Mouse (Mus musculus) myocyte (in vitro differentiated cells): ENCODE measurements at regions not wholly inside any gene's neighbourhood (a gene's known extent, or its start where the extent isn't known, plus 50 kb on each side); places are given as distances from the start of the nearest gene placed in this dataset.

ENCODE experiments used
- H3K27me3 ChIP-seq: one replicate; pipeline ENCODE4 v1.6.1; 2011; ENCODE audit not compliant: control insufficient read depth, insufficient read depth, insufficient read length
- H3K36me3 ChIP-seq: one replicate; pipeline ENCODE4 v1.6.1; 2011; ENCODE audit not compliant: control insufficient read depth, insufficient read depth
- H3K4me2 ChIP-seq: one replicate; pipeline ENCODE4 v1.6.1; 2011; ENCODE audit warnings: low read depth, control low read depth
- H3K4me3 ChIP-seq: one replicate; pipeline ENCODE4 v1.5.1; 2011; ENCODE audit warnings: mild to moderate bottlenecking, control low read depth, moderate library complexity
- H3K79me2 ChIP-seq: one replicate; pipeline ENCODE4 v1.6.1; 2011; ENCODE audit not compliant: control insufficient read depth, insufficient read depth
- H3ac ChIP-seq: one replicate; pipeline ENCODE4 v1.6.1; 2011; ENCODE audit not compliant: control insufficient read depth, insufficient read length
- CEBPB ChIP-seq: IDR thresholded peaks from 2 replicates; pipeline ENCODE4 v1.6.1; 2011; ENCODE audit warnings: mild to moderate bottlenecking, moderate library complexity; ENCODE audit not compliant: poor library complexity, insufficient read depth, severe bottlenecking
- E2F4 ChIP-seq: IDR thresholded peaks from one replicate; pipeline ENCODE4 v1.6.1; 2011; ENCODE audit warnings: mild to moderate bottlenecking, control low read depth, moderate library complexity; ENCODE audit not compliant: insufficient read depth
- MAX ChIP-seq: IDR thresholded peaks from one replicate; pipeline ENCODE4 v1.6.1; 2011; ENCODE audit warnings: low read depth, mild to moderate bottlenecking, control low read depth
- MYOD1 ChIP-seq, 3 experiments: IDR thresholded peaks; one replicate each; pipeline ENCODE4 v1.6.1; 2011; ENCODE audit warnings: control low read depth in 2 of 3, low read depth in 2 of 3, mild to moderate bottlenecking in 2 of 3, moderate library complexity in 1 of 3; ENCODE audit not compliant: insufficient read length in 2 of 3, control insufficient read depth in 1 of 3
- MYOG ChIP-seq, 3 experiments: IDR thresholded peaks; one replicate each; pipeline ENCODE4 v1.6.1; 2011; ENCODE audit warnings: control low read depth in 2 of 3, low read depth in 2 of 3, mild to moderate bottlenecking in 2 of 3; ENCODE audit not compliant: insufficient read length in 2 of 3, control insufficient read depth in 1 of 3, insufficient read depth in 1 of 3
- POLR2A ChIP-seq: IDR thresholded peaks from one replicate; pipeline ENCODE4 v1.6.1; 2011; ENCODE audit warnings: low read depth, mild to moderate bottlenecking, control low read depth, moderate library complexity; ENCODE audit not compliant: insufficient read length
- POLR2AphosphoS2 ChIP-seq: IDR thresholded peaks from one replicate; pipeline ENCODE4 v1.6.1; 2011; ENCODE audit warnings: low read depth, control low read depth; ENCODE audit not compliant: insufficient read length
- REST ChIP-seq: IDR thresholded peaks from one replicate; pipeline ENCODE4 v1.6.1; 2011; ENCODE audit warnings: mild to moderate bottlenecking, control low read depth, moderate library complexity; ENCODE audit not compliant: insufficient read depth, insufficient read length
- SRF ChIP-seq: IDR thresholded peaks from one replicate; pipeline ENCODE4 v1.6.1; 2011; ENCODE audit warnings: low read depth; ENCODE audit not compliant: control insufficient read depth, insufficient read length
- TCF12 ChIP-seq: IDR thresholded peaks from one replicate; pipeline ENCODE4 v1.6.1; 2011; ENCODE audit warnings: mild to moderate bottlenecking, control low read depth; ENCODE audit not compliant: poor library complexity, insufficient read depth, severe bottlenecking
- TCF3 ChIP-seq: IDR thresholded peaks from one replicate; pipeline ENCODE4 v1.6.1; 2011; ENCODE audit warnings: low read depth, control low read depth; ENCODE audit not compliant: insufficient read length
- USF1 ChIP-seq: IDR thresholded peaks from one replicate; pipeline ENCODE4 v1.6.1; 2011; ENCODE audit warnings: low read depth, mild to moderate bottlenecking, control low read depth, moderate library complexity

DNA sequence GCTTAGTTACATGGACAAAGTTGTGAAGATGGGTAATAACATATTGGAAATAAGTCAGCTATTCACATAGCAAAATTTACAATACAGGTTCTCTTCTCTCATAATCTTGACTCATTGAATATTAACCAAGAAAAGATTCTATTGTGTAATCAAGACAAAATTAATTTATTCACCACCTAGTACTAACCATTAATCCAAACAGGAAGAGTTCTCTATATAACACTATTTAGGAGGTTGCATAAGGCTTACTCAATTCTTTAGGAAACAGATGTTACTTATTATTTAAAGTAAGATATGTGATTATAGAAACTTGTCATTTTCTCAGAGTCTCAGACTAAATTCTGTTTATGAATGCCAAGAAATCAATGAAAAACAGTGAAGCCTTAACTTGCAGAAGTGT lies 600.4 kb upstream of the Tusc1 start:
- Histone ChIP-seq H3ac (no peak overlapping the region), H3K36me3 (no peaks in the 10 kb centered on the region), H3K79me2 (no peaks in the 10 kb centered on the region), H3K27me3 (no peaks in the 10 kb centered on the region), H3K4me3 (no peak overlapping the region), H3K4me2 (no peak overlapping the region)
- no peak for TF ChIP-seq USF1
- no peak for TF ChIP-seq TCF12
- TF ChIP-seq SRF = no peak
- no peak for TF ChIP-seq REST
- no peak for TF ChIP-seq CEBPB
- no peak for TF ChIP-seq POLR2AphosphoS2
- TF ChIP-seq MYOD1 (IDR thresholded peaks at IDR 0.05; ENCODE audit: control insufficient read depth in 1 of 3, insufficient read length in 2 of 3, low read depth in 2 of 3) = no peak
- TF ChIP-seq TCF3 = no peak
- no peak for TF ChIP-seq E2F4
- no peak for TF ChIP-seq POLR2A
- TF ChIP-seq MYOG (IDR thresholded peaks at IDR 0.05; ENCODE audit: control insufficient read depth in 1 of 3, insufficient read depth in 1 of 3, insufficient read length in 2 of 3, low read depth in 2 of 3) = no peak
- TF ChIP-seq MAX = no peak

GRCm38 (mm10) chr4:93927117-93927516 lies 591.8 kb upstream of the Tusc1 start:
- Histone ChIP-seq H3ac (no peak overlapping the region), H3K27me3 (no peaks in the 10 kb centered on the region), H3K79me2 (no peaks in the 10 kb centered on the region), H3K4me3 (no peak overlapping the region), H3K4me2 (no peak overlapping the region), H3K36me3 (no peaks in the 10 kb centered on the region)
- TF ChIP-seq SRF (no peak), E2F4 (no peak), POLR2A (no peak), MAX (no peak), TCF3 (no peak), TCF12 (no peak), MYOD1 (IDR thresholded peaks at IDR 0.05; ENCODE audit: control insufficient read depth in 1 of 3, insufficient read length in 2 of 3, low read depth in 2 of 3) (no peak), MYOG (IDR thresholded peaks at IDR 0.05; ENCODE audit: control insufficient read depth in 1 of 3, insufficient read depth in 1 of 3, insufficient read length in 2 of 3, low read depth in 2 of 3) (no peak), USF1 (no peak)

DNA sequence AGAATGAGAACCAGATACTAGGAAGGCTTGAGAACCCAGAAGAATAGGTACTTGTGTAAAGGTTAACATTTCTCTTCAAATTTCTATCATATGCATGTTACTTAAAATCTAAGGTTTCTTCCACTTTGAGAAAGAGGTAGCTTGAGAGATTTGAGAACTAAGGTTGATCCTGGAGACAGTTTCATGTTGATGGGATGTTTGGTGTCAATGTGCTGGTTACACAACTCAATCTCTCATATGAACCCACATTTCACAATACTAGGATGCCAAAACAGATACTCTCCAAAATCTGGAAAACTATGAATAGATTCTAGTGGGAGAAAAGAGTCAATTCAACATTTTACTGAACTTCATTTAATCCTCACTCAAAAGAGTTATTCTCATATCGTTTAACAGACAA lies 589.1 kb upstream of the Tusc1 start:
- no peaks in the 10 kb centered on the region for H3K79me2 ChIP-seq
- TF ChIP-seq CEBPB = no peak
- H3K4me3 ChIP-seq = no peak overlapping the region
- no peaks in the 10 kb centered on the region for H3K27me3 ChIP-seq
- H3K36me3 ChIP-seq = no peaks in the 10 kb centered on the region
- H3ac ChIP-seq = no peak overlapping the region
- H3K4me2 ChIP-seq = no peak overlapping the region

DNA sequence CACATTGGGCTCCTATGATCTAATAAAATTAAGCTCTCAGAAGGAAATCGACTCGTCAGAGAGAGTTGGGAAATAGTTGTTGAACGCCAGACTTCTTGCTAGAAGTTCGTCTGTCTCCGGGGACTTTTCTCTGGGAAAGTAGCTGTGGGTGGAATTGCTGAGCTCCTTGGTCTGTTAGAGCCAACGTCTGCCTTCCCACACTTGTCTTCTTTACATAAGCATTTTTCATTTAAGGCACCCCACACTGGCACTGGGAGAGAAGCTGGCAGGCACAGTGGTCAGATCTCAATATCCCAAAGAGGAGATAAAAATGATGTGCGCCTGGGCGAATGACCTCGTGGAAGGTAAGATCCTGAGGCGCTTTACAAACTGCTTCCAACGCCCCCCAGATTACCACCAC lies 551.3 kb upstream of the Tusc1 start:
- H3K4me2 ChIP-seq = no peak overlapping the region
- no peaks in the 10 kb centered on the region for H3K36me3 ChIP-seq
- no peaks in the 10 kb centered on the region for H3K79me2 ChIP-seq
- H3K27me3 ChIP-seq = no peaks in the 10 kb centered on the region
- no peak overlapping the region for H3ac ChIP-seq
- no peak overlapping the region for H3K4me3 ChIP-seq
- TF ChIP-seq REST (no peak), POLR2A (no peak)

DNA sequence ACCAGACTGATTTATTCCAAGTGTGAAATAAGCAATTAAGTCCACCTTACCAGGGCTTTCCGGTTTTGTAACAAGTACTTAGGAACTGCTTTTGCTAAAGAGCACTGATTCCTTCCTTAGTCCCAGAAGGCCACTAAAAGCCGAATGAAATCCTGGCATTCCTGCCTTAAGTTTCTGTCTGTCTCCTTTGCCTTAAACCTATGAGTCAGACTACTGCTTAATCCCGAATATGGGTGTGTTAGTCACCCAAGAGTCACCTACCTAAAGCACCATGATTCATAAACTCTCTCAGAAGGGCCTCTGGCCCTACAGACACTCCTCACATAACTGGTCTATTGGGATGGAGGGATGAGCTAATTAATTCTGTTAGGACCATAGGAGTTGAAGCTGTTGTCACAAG lies 546.0 kb upstream of the Tusc1 start:
- TF ChIP-seq CEBPB (no peak), TCF3 (no peak), POLR2AphosphoS2 (no peak), MAX (no peak), REST (no peak), E2F4 (no peak), SRF (no peak), USF1 (no peak), MYOD1 (IDR thresholded peaks at IDR 0.05; ENCODE audit: control insufficient read depth in 1 of 3, insufficient read length in 2 of 3, low read depth in 2 of 3) (no peak), TCF12 (no peak), POLR2A (no peak), MYOG (IDR thresholded peaks at IDR 0.05; ENCODE audit: control insufficient read depth in 1 of 3, insufficient read depth in 1 of 3, insufficient read length in 2 of 3, low read depth in 2 of 3) (no peak)
- Histone ChIP-seq H3K27me3 (no peaks in the 10 kb centered on the region), H3K36me3 (no peaks in the 10 kb centered on the region)

More for the DNA sequence above, 546.0 kb upstream of the Tusc1 start:
- Histone ChIP-seq H3K4me2 (peak overlapping the region; percentile 50), H3K79me2 (no peaks in the 10 kb centered on the region), H3ac (no peak overlapping the region), H3K4me3 (no peak overlapping the region)
